Mouse (Mus musculus) neural tube, embryonic 13.5 days (tissue): ENCODE measurements around the gene Ccdc80. TPM values are rescaled to one million over a fixed set of nuclear protein-coding genes. Genes with fewer than 3 reads are reported as not detected.
A peak's percentile ranks its signal among the peaks of the same experiment; 100 is the strongest.

ENCODE experiments used
- ATAC-seq: fragments of 200-750 bp; cut with Nextera tagmentation; 2 replicates; pipeline ENCODE4 v1.8.0; 2017; ENCODE audit warnings: low read depth, mild to moderate bottlenecking, moderate TSS enrichment, moderate library complexity
- H3K27ac ChIP-seq: fragments of 300-500 bp; sonication (generic); replicated peaks from 2 replicates; pipeline ENCODE4 v1.5.1; 2015; ENCODE audit warnings: moderate library complexity, mild to moderate bottlenecking, inconsistent platforms
- H3K27me3 ChIP-seq: fragments of 300-500 bp; sonication (generic); 2 replicates; pipeline ENCODE4 v1.6.1; 2015; ENCODE audit warnings: mild to moderate bottlenecking, inconsistent platforms
- H3K36me3 ChIP-seq: fragments of 300-500 bp; sonication (generic); 2 replicates; pipeline ENCODE4 v1.6.1; 2015; ENCODE audit warnings: mild to moderate bottlenecking, inconsistent platforms
- H3K4me1 ChIP-seq: fragments of 300-500 bp; sonication (generic); replicated peaks from 2 replicates; pipeline ENCODE4 v1.6.1; 2015; ENCODE audit warnings: inconsistent platforms
- H3K4me2 ChIP-seq: fragments of 300-500 bp; sonication (generic); 2 replicates; pipeline ENCODE4 v1.6.1; 2015; ENCODE audit warnings: inconsistent platforms, mild to moderate bottlenecking, moderate library complexity
- H3K4me3 ChIP-seq: fragments of 300-500 bp; sonication (generic); 2 replicates; pipeline ENCODE4 v1.5.1; 2015; ENCODE audit warnings: mild to moderate bottlenecking, inconsistent platforms
- H3K9ac ChIP-seq: fragments of 300-500 bp; sonication (generic); 2 replicates; pipeline ENCODE4 v1.6.1; 2015; ENCODE audit warnings: moderate library complexity, mild to moderate bottlenecking, inconsistent platforms
- H3K9me3 ChIP-seq: fragments of 300-500 bp; sonication (generic); 2 replicates; pipeline ENCODE4 v1.6.1; 2016; ENCODE audit warnings: inconsistent platforms
- WGBS: fragments of 180-500 bp; shearing (Covaris S2); methylation state at CpG from one replicate; pipeline ENCODE4 v1.1.7; 2015; 5-methylcytosine and 5-hydroxymethylcytosine counted together
- polyA plus RNA-seq: library from polyadenylated mRNA; unstranded; fragments of >200 nt; fragmentation: Nextera tagmentation; extraction: Ambion mirVana; gene quantifications from 2 replicates; pipeline ENCODE4 v1.2.1, GENCODE M21; 2015

The Ccdc80 gene
- polyA plus RNA-seq, 1 experiment from 2014 or later: 23.4 TPM

GRCm38 (mm10) chr16:45120844-45121425 lies 27.7 kb downstream of the Ccdc80 start:
- Histone ChIP-seq H3K27ac (no peak overlapping the region; the same call in 1 of the 2 replicates), H3K9ac (no peak overlapping the region), H3K27me3 (no peaks in the 10 kb centered on the region), H3K4me2 (no peak overlapping the region), H3K4me3 (no peak overlapping the region), H3K4me1 (peaks cover 7% of the 10 kb centered on the region; the same call in 1 of the 2 replicates), H3K9me3 (no peaks in the 10 kb centered on the region), H3K36me3 (no peaks in the 10 kb centered on the region)
- WGBS: 68% methylated on average over 5 of the region's 5 CpGs
- ATAC-seq: no peak; the same call in 1 of the 2 replicates

- H3K4me3 ChIP-seq: no peak overlapping the region
- H3K27me3 ChIP-seq: no peaks in the 10 kb centered on the region
- no peak overlapping the region for H3K27ac ChIP-seq
- H3K9ac ChIP-seq: no peak overlapping the region
- H3K4me2 ChIP-seq: no peak overlapping the region
- no peaks in the 10 kb centered on the region for H3K36me3 ChIP-seq
- no peaks in the 10 kb centered on the region for H3K9me3 ChIP-seq
- 75% methylated on average over 5 of the region's 5 CpGs for WGBS
- ATAC-seq: no peak
- peaks cover 7% of the 10 kb centered on the region; the same call in 1 of the 2 replicates for H3K4me1 ChIP-seq
Measured at GRCm38 (mm10) chr16:45122571-45122970, 29.4 kb downstream of the Ccdc80 start.

GRCm38 (mm10) chr16:45124230-45125203 lies 31.3 kb downstream of the Ccdc80 start:
- Histone ChIP-seq H3K4me2 (no peak overlapping the region), H3K9ac (no peak overlapping the region), H3K27me3 (no peaks in the 10 kb centered on the region), H3K9me3 (no peaks in the 10 kb centered on the region), H3K4me3 (no peak overlapping the region), H3K36me3 (no peaks in the 10 kb centered on the region), H3K4me1 (peaks cover 7% of the 10 kb centered on the region; the same call in 1 of the 2 replicates), H3K27ac (no peak overlapping the region)
- ATAC-seq: no peak
- WGBS: 77% methylated on average over 9 of the region's 9 CpGs

GRCm38 (mm10) chr16:45127936-45128710 lies 34.9 kb downstream of the Ccdc80 start:
- Histone ChIP-seq H3K36me3 (no peaks in the 10 kb centered on the region), H3K4me3 (no peak overlapping the region), H3K4me2 (no peak overlapping the region), H3K9me3 (no peaks in the 10 kb centered on the region), H3K4me1 (no peaks in the 10 kb centered on the region), H3K9ac (no peak overlapping the region), H3K27me3 (no peaks in the 10 kb centered on the region), H3K27ac (no peak overlapping the region)
- WGBS: 86% methylated on average over 2 of the region's 2 CpGs
- ATAC-seq: no peak

- 95% methylated on average over 5 of the region's 5 CpGs for WGBS
- H3K9ac ChIP-seq: no peak overlapping the region
- no peak for ATAC-seq
- no peaks in the 10 kb centered on the region for H3K4me1 ChIP-seq
- no peak overlapping the region for H3K4me3 ChIP-seq
- no peak overlapping the region for H3K4me2 ChIP-seq
- H3K9me3 ChIP-seq: no peaks in the 10 kb centered on the region
- no peaks in the 10 kb centered on the region for H3K27me3 ChIP-seq
- H3K36me3 ChIP-seq: peaks cover 73% of the 10 kb centered on the region
- no peak overlapping the region for H3K27ac ChIP-seq
Measured at GRCm38 (mm10) chr16:45141711-45142110, 48.5 kb downstream of the Ccdc80 start.

- H3K27me3 ChIP-seq: no peaks in the 10 kb centered on the region
- no peak for ATAC-seq
- H3K4me3 ChIP-seq: no peak overlapping the region
- H3K9ac ChIP-seq: no peak overlapping the region
- H3K4me2 ChIP-seq: no peak overlapping the region
- no peak overlapping the region for H3K27ac ChIP-seq
- peaks cover 80% of the 10 kb centered on the region for H3K36me3 ChIP-seq
- no peaks in the 10 kb centered on the region for H3K4me1 ChIP-seq
- no peaks in the 10 kb centered on the region for H3K9me3 ChIP-seq
- 97% methylated on average over 5 of the region's 5 CpGs for WGBS
Measured at GRCm38 (mm10) chr16:45142565-45142964, 49.4 kb downstream of the Ccdc80 start.

GRCm38 (mm10) chr16:45145119-45145518 lies 51.9 kb downstream of the Ccdc80 start:
- H3K9ac ChIP-seq: no peak overlapping the region
- H3K9me3 ChIP-seq: no peaks in the 10 kb centered on the region
- no peak overlapping the region for H3K27ac ChIP-seq
- H3K4me2 ChIP-seq: no peak overlapping the region
- no peaks in the 10 kb centered on the region for H3K27me3 ChIP-seq
- no peak for ATAC-seq
- WGBS: 92% methylated on average over 6 of the region's 6 CpGs
- no peak overlapping the region for H3K4me3 ChIP-seq
- H3K4me1 ChIP-seq: no peaks in the 10 kb centered on the region
- H3K36me3 ChIP-seq: peaks cover 82% of the 10 kb centered on the region

GRCm38 (mm10) chr16:45148488-45149082 lies 55.4 kb downstream of the Ccdc80 start:
- Histone ChIP-seq H3K36me3 (peaks cover 77% of the 10 kb centered on the region), H3K4me2 (no peak overlapping the region), H3K9ac (no peak overlapping the region), H3K27ac (no peak overlapping the region), H3K4me1 (no peaks in the 10 kb centered on the region), H3K9me3 (no peaks in the 10 kb centered on the region), H3K4me3 (no peak overlapping the region), H3K27me3 (no peaks in the 10 kb centered on the region)
- 92% methylated on average over 10 of the region's 10 CpGs for WGBS
- ATAC-seq: no peak

GRCm38 (mm10) chr16:45154741-45155250 lies 61.6 kb downstream of the Ccdc80 start:
- no peak overlapping the region for H3K27ac ChIP-seq
- no peak overlapping the region for H3K9ac ChIP-seq
- peaks cover 14% of the 10 kb centered on the region for H3K4me1 ChIP-seq
- no peaks in the 10 kb centered on the region for H3K27me3 ChIP-seq
- WGBS: 94% methylated on average over 3 of the region's 3 CpGs
- H3K36me3 ChIP-seq: peaks cover 49% of the 10 kb centered on the region
- H3K9me3 ChIP-seq: no peaks in the 10 kb centered on the region
- no peak overlapping the region for H3K4me3 ChIP-seq
- no peak overlapping the region for H3K4me2 ChIP-seq
- no peak for ATAC-seq

GRCm38 (mm10) chr16:45158136-45158521 lies 64.9 kb downstream of the Ccdc80 start:
- Histone ChIP-seq H3K9me3 (no peaks in the 10 kb centered on the region), H3K27ac (peak overlapping the region; percentile 95), H3K36me3 (peaks cover 24% of the 10 kb centered on the region; the same call in 1 of the 2 replicates), H3K4me3 (peak overlapping the region; percentile 72), H3K9ac (peak overlapping the region; percentile 85), H3K4me2 (peak overlapping the region; percentile 86), H3K4me1 (peaks cover 29% of the 10 kb centered on the region), H3K27me3 (no peaks in the 10 kb centered on the region)
- under 1% methylated on average over 20 of the region's 20 CpGs for WGBS
- peak; percentile 86 for ATAC-seq

- ATAC-seq: peak; percentile 99
- H3K4me1 ChIP-seq: peaks cover 29% of the 10 kb centered on the region
- peak within 1 kb of the TSS; percentile 72 for H3K4me3 ChIP-seq
- peak within 1 kb of the TSS; percentile 93 for H3K9ac ChIP-seq
- H3K27me3 ChIP-seq: no peaks in the 10 kb centered on the region
- H3K4me2 ChIP-seq: peak within 1 kb of the TSS; percentile 86
- peaks cover 24% of the 10 kb centered on the region; the same call in 1 of the 2 replicates for H3K36me3 ChIP-seq
- peak within 1 kb of the TSS; percentile 95 for H3K27ac ChIP-seq
- WGBS: 0% methylated on average over 64 of the region's 64 CpGs
- H3K9me3 ChIP-seq: no peaks in the 10 kb centered on the region
Measured at GRCm38 (mm10) chr16:45158522-45159388, 65.6 kb downstream of the Ccdc80 start, which contains the start of the genes Slc35a5 and Atg3. TSS of gene Slc35a5 (minus strand) at chr16:45158706. TSS of gene Atg3 (plus strand) at chr16:45158785.
